Mouse (Mus musculus): Measurements from ENCODE around the gene Caln1. TPM values are rescaled to one million over a fixed set of nuclear protein-coding genes. Genes with fewer than 3 reads are reported as not detected.
A peak's percentile ranks its signal among the peaks of the same experiment; 100 is the strongest.

The Caln1 gene
- total and polyA plus RNA-seq, 2 experiments from 2014 or later, result 46.4 to 50.2 TPM

DNA sequence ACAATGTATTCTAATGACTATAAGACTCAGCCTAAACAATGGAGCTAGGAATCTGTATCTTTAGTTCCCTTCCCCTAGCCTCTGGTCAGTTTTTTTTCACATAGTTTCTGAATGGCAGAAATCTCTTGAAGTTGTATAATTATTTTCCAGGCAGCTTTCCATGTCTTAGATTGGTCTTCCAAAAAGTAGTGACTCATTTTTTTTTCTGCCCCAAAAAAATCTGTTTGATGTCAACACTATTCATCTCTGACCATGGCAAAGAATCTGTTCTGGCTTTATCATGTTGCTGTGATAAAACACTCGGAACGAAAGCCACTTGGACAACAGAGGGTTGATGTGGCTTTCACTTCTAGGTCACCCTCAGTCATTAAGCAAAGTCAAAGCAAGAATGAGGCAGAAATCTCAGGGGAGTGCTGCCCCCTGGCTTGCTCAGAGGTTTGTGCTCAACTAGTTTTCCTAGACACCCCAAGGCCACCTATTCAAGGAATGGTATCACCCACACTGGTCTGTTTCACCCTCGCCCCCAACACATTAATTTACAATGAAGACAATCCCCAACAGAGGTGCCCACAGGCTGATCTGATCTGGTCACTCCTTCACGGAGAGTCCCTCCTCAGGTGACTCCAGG lies 450.9 kb downstream of the Caln1 start:
- Histone ChIP-seq H3K9ac (replicated peaks; ENCODE audit: low read length, poor library complexity, severe bottlenecking) (no peak overlapping the region), H3K27ac (ENCODE audit: low read depth, low read length) (no peak overlapping the region), H3K4me3 (ENCODE audit: low read depth, low read length) (no peak overlapping the region), H3K36me3 (ENCODE audit: insufficient read depth, low read length) (no peaks in the 10 kb centered on the region), H3K4me1 (ENCODE audit: insufficient read depth, low read length) (no peaks in the 10 kb centered on the region), H3K4me2 (ENCODE audit: low read depth, low read length, poor library complexity, severe bottlenecking) (no peak overlapping the region), H3K27me3 (ENCODE audit: insufficient read depth, low read length) (no peaks in the 10 kb centered on the region), H3K9me3 (ENCODE audit: low read length) (no peaks in the 10 kb centered on the region)
- ATAC-seq (ENCODE audit: low FRiP score), result no peak
- TF ChIP-seq CTCF (IDR thresholded peaks at IDR 0.05), result peak; percentile 13; the same call in 1 of the 2 replicates
- DNase-seq (ENCODE audit: low spot score), result no peak
- 80% methylated on average over 4 of the region's 4 CpGs for WGBS

DNA sequence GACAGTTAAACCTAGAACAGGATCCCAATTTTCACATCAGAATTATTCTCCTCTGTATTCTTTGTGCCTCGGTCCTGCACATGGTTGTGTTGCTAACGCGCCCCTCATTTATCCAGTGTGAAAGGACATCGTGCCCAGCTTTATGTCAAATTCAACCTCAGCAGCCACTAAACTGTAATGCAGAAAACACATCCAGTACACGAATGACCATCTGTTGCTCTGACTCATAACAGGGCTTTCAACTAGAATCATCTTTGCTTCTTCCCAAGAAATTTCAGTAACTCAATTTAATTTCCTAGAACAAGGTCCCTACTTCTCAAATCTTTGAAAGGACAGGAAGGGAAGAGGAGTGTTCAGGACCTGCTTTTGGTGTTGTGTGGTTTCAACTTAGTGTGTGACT lies 451.4 kb downstream of the Caln1 start:
- no peaks in the 10 kb centered on the region for H3K9me3 ChIP-seq (ENCODE audit: low read length)
- no peak overlapping the region for H3K4me3 ChIP-seq (ENCODE audit: low read depth, low read length)
- H3K27ac ChIP-seq (ENCODE audit: low read depth, low read length), result no peak overlapping the region
- H3K36me3 ChIP-seq (ENCODE audit: insufficient read depth, low read length), result no peaks in the 10 kb centered on the region
- TF ChIP-seq CTCF (IDR thresholded peaks at IDR 0.05), result no peak
- no peak overlapping the region for H3K9ac ChIP-seq (replicated peaks; ENCODE audit: low read length, poor library complexity, severe bottlenecking)
- no peak overlapping the region for H3K4me2 ChIP-seq (ENCODE audit: low read depth, low read length, poor library complexity, severe bottlenecking)
- DNase-seq (ENCODE audit: low spot score), result no peak
- no peaks in the 10 kb centered on the region for H3K27me3 ChIP-seq (ENCODE audit: insufficient read depth, low read length)
- WGBS, result 92% methylated on average over 5 of the region's 5 CpGs
- H3K4me1 ChIP-seq (ENCODE audit: insufficient read depth, low read length), result no peaks in the 10 kb centered on the region
- no peak for ATAC-seq (ENCODE audit: low FRiP score)

DNA sequence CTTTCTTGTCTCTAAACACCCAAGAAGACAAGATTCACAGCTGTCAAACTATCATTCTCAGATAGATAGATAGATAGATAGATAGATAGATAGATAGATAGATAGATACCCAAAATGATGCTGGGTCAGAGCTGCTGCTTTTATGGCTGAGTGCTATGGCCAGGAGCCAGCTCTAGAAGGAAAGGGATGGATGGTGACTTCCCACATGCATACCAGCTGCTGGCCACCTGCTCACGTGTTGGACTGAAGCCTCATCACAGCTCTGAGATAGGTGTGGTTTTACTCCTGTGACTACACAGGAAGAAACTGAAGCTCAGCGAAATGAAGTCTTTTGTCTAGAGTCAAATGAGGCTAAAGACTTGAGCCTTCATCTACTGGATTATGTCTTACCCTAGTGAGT lies 456.5 kb downstream of the Caln1 start:
- Histone ChIP-seq H3K4me3 (ENCODE audit: low read depth, low read length) (no peak overlapping the region), H3K27ac (ENCODE audit: low read depth, low read length) (no peak overlapping the region), H3K36me3 (ENCODE audit: insufficient read depth, low read length) (no peaks in the 10 kb centered on the region), H3K9ac (replicated peaks; ENCODE audit: low read length, poor library complexity, severe bottlenecking) (no peak overlapping the region), H3K4me1 (ENCODE audit: insufficient read depth, low read length) (no peaks in the 10 kb centered on the region), H3K4me2 (ENCODE audit: low read depth, low read length, poor library complexity, severe bottlenecking) (no peak overlapping the region), H3K27me3 (ENCODE audit: insufficient read depth, low read length) (no peaks in the 10 kb centered on the region), H3K9me3 (ENCODE audit: low read length) (no peaks in the 10 kb centered on the region)
- WGBS, result 87% methylated on average over 2 of the region's 2 CpGs
- DNase-seq (ENCODE audit: low spot score), result no peak
- no peak for TF ChIP-seq CTCF (IDR thresholded peaks at IDR 0.05)
- ATAC-seq (ENCODE audit: low FRiP score), result no peak

DNA sequence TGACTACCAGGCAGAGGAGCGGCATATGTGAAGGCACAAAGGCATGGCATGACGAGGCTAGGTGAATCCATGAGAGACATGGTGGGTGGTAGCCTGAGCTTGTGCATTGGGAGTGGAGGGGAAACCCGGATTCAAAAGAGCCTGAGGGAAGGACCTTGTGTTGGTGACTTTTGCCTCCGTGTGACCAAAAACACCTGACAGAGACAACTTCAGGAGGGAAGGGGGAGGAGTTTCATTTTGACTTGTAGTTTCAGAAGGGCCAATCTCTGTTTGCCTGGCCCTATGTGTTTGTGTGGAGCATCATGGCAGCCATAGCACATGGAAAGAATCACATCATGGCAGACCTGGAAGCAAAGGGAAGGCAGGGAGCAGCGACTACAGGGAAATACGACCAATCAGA lies 479.3 kb downstream of the Caln1 start:
- no peak for TF ChIP-seq CTCF (IDR thresholded peaks at IDR 0.05)
- Histone ChIP-seq H3K27me3 (ENCODE audit: insufficient read depth, low read length) (no peaks in the 10 kb centered on the region), H3K36me3 (ENCODE audit: insufficient read depth, low read length) (no peaks in the 10 kb centered on the region), H3K9ac (replicated peaks; ENCODE audit: low read length, poor library complexity, severe bottlenecking) (no peak overlapping the region), H3K9me3 (ENCODE audit: low read length) (no peaks in the 10 kb centered on the region), H3K4me2 (ENCODE audit: low read depth, low read length, poor library complexity, severe bottlenecking) (no peak overlapping the region), H3K4me1 (ENCODE audit: insufficient read depth, low read length) (no peaks in the 10 kb centered on the region), H3K4me3 (ENCODE audit: low read depth, low read length) (no peak overlapping the region), H3K27ac (ENCODE audit: low read depth, low read length) (no peak overlapping the region)
- DNase-seq (ENCODE audit: low spot score) (no peak), ATAC-seq (ENCODE audit: low FRiP score) (no peak)
- 93% methylated on average over 6 of the region's 6 CpGs for WGBS

DNA sequence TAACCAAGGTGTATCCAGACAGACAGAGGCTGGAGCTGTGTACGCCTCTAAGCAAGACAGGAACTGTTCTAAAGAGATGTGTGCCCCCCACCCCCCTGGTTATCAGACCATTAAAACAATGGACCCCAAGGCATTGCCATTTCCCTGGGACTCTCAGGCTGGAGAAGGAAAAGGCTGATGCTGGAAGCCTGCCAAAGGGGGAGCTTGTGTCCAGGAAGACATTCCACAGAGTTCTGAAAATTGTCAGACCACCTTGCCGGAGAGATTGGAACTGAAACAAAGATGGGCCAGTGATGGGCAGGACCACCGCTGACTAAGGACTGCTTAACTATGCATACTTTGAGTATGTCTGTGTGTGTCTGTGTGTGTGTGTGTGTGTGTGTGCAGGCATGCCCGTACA lies 480.4 kb downstream of the Caln1 start:
- Histone ChIP-seq H3K36me3 (ENCODE audit: insufficient read depth, low read length) (no peaks in the 10 kb centered on the region), H3K27ac (ENCODE audit: low read depth, low read length) (no peak overlapping the region), H3K4me3 (ENCODE audit: low read depth, low read length) (no peak overlapping the region), H3K4me2 (ENCODE audit: low read depth, low read length, poor library complexity, severe bottlenecking) (no peak overlapping the region), H3K9ac (replicated peaks; ENCODE audit: low read length, poor library complexity, severe bottlenecking) (no peak overlapping the region), H3K27me3 (ENCODE audit: insufficient read depth, low read length) (no peaks in the 10 kb centered on the region), H3K9me3 (ENCODE audit: low read length) (no peaks in the 10 kb centered on the region), H3K4me1 (ENCODE audit: insufficient read depth, low read length) (no peaks in the 10 kb centered on the region)
- ATAC-seq (ENCODE audit: low FRiP score) (no peak), DNase-seq (ENCODE audit: low spot score) (no peak)
- TF ChIP-seq CTCF (IDR thresholded peaks at IDR 0.05), result no peak
- WGBS, result 70% methylated on average over 4 of the region's 4 CpGs

DNA sequence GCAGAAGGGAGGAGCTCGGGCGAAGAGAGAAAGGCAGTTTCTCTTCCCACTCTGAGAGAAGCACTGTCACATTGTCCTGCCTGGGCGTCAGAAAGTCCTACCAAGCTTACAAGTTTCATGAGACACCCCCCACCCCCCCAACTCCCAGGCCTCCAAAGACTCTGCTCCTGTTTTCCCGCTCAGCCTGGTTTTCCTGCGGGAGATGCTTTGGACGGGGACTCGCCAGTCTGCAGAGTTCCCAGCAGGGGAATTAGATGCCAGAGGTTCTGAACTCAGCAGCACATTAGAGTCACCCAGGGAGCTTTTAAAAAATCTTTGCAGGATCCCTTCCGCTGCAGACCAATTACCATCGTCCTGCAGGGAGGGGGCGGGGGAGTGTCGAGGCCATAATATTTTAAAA lies 482.9 kb downstream of the Caln1 start:
- 14% methylated on average over 11 of the region's 11 CpGs for WGBS
- no peak for DNase-seq (ENCODE audit: low spot score)
- no peaks in the 10 kb centered on the region for H3K36me3 ChIP-seq (ENCODE audit: insufficient read depth, low read length)
- H3K27ac ChIP-seq (ENCODE audit: low read depth, low read length), result no peak overlapping the region
- H3K27me3 ChIP-seq (ENCODE audit: insufficient read depth, low read length), result no peaks in the 10 kb centered on the region
- no peak overlapping the region for H3K4me3 ChIP-seq (ENCODE audit: low read depth, low read length)
- ATAC-seq (ENCODE audit: low FRiP score), result no peak
- 0 out of 2 replicates have a peak overlapping the region, but pooled peaks have one; percentile 6 for H3K4me2 ChIP-seq (ENCODE audit: low read depth, low read length, poor library complexity, severe bottlenecking)
- no peak overlapping the region for H3K9ac ChIP-seq (replicated peaks; ENCODE audit: low read length, poor library complexity, severe bottlenecking)
- no peaks in the 10 kb centered on the region for H3K9me3 ChIP-seq (ENCODE audit: low read length)
- H3K4me1 ChIP-seq (ENCODE audit: insufficient read depth, low read length), result no peaks in the 10 kb centered on the region
- TF ChIP-seq CTCF (IDR thresholded peaks at IDR 0.05), result no peak
